Mouse (Mus musculus): ENCODE data around the gene Gm20390.

DNA sequence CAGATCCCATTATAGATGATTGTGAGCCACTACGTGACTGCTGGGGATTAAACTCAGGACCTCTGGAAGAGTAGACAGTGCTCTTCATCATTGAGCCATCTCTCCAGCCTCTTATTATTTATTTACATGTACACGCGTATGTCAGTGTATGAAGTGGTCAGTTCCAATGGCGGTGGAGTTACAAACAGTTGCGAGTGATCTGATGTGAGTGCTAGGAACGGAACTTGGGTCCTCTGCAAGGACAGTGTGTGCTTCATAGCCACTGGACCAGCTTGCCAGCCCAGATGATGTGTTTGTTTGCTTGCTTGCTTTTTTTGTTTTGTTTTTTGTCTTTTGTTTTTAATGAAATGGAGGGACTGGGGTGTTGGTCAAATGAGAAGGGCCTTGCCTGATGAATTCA is 1.1 kb upstream of the Gm20390 start:
- TF ChIP-seq GATA1 (IDR thresholded peaks at IDR 0.05; ENCODE audit: low read length), result no peak
- TF ChIP-seq TAL1 (IDR thresholded peaks at IDR 0.05; ENCODE audit: low read length), result no peak

Measured in erythroblast, embryonic 14.5 days (primary cell).